Mouse (Mus musculus): Measurements from ENCODE around the gene Evi5. TPM values are rescaled to one million over a fixed set of nuclear protein-coding genes. Genes with fewer than 3 reads are reported as not detected.

Gene Evi5
- polyA plus RNA-seq, 1 experiment from 2014 or later, result 46.5 TPM

DNA sequence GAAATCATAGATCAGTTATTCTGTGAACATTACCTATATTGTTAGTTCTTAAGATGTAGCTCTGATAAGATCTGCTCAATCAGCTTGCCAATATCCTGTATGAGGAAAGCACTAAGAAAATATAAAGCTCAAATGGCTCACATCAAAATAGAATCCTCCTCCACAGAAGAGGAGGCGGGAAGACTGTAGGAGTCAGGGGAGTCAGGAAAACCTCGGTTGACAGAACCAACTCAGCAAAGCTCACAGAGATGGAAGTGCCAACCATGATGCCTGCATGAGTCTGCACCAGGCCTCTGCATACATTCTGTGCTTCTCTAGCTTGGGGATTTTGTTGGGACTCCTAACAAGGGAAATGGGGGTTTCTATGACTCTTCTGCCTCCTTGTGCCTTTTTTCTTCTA is 73.7 kb downstream of the Evi5 start:
- Histone ChIP-seq H3K27me3 (ENCODE audit: control insufficient read depth, insufficient read depth, low read depth, low read length) (no peaks in the 10 kb centered on the region), H3K4me1 (ENCODE audit: control insufficient read depth, insufficient read depth, low read length) (no peaks in the 10 kb centered on the region), H3K27ac (ENCODE audit: low read length) (no peak overlapping the region), H3K9ac (ENCODE audit: low read depth, low read length) (no peak overlapping the region), H3K36me3 (ENCODE audit: control insufficient read depth, insufficient read depth, low read length) (0 out of 2 replicates have a peak, but pooled peaks cover 4% of the 10 kb centered on the region), H3K4me3 (ENCODE audit: low read depth, low read length) (no peak overlapping the region), H3K9me3 (replicated peaks; ENCODE audit: control insufficient read depth, low read length, poor library complexity, severe bottlenecking) (no peaks in the 10 kb centered on the region), H3K4me2 (ENCODE audit: low read length) (no peak overlapping the region)
- WGBS, result 88% methylated on average over 2 of the region's 2 CpGs
- ATAC-seq, result no peak

DNA sequence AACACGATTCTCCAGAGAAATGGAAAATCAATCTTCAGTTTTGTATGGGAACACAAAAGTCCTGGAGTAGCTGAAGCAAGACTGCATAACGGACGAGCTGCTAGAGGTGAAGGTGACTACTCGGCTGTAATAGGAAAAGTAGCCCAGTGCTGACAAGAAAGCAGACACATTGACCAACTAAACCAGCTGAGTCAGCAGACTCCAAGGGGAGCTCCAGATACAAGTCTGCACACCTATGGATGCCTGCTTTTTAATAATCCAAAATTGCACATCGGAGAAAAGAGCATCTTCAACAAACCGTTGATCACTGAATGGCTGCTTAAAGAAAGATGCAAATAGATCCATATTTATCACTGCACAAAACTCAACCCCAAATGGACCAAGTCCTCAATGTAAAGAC is 76.6 kb downstream of the Evi5 start:
- Histone ChIP-seq H3K36me3 (ENCODE audit: control insufficient read depth, insufficient read depth, low read length) (peaks cover 10% of the 10 kb centered on the region; the same call in 1 of the 2 replicates), H3K9me3 (replicated peaks; ENCODE audit: control insufficient read depth, low read length, poor library complexity, severe bottlenecking) (no peaks in the 10 kb centered on the region), H3K4me2 (ENCODE audit: low read length) (no peak overlapping the region), H3K4me1 (ENCODE audit: control insufficient read depth, insufficient read depth, low read length) (no peaks in the 10 kb centered on the region), H3K27ac (ENCODE audit: low read length) (no peak overlapping the region), H3K9ac (ENCODE audit: low read depth, low read length) (no peak overlapping the region), H3K4me3 (ENCODE audit: low read depth, low read length) (no peak overlapping the region), H3K27me3 (ENCODE audit: control insufficient read depth, insufficient read depth, low read depth, low read length) (no peaks in the 10 kb centered on the region)
- no peak for ATAC-seq
- 94% methylated on average over 6 of the region's 6 CpGs for WGBS

GRCm38 (mm10) chr5:107793927-107794326 is 81.0 kb downstream of the Evi5 start:
- Histone ChIP-seq H3K4me3 (ENCODE audit: low read depth, low read length) (no peak overlapping the region), H3K4me2 (ENCODE audit: low read length) (no peak overlapping the region), H3K9me3 (replicated peaks; ENCODE audit: control insufficient read depth, low read length, poor library complexity, severe bottlenecking) (no peaks in the 10 kb centered on the region), H3K9ac (ENCODE audit: low read depth, low read length) (no peak overlapping the region), H3K27me3 (ENCODE audit: control insufficient read depth, insufficient read depth, low read depth, low read length) (no peaks in the 10 kb centered on the region), H3K4me1 (ENCODE audit: control insufficient read depth, insufficient read depth, low read length) (no peaks in the 10 kb centered on the region), H3K36me3 (ENCODE audit: control insufficient read depth, insufficient read depth, low read length) (peaks cover 10% of the 10 kb centered on the region; the same call in 1 of the 2 replicates), H3K27ac (ENCODE audit: low read length) (no peak overlapping the region)
- 28% methylated on average over 2 of the region's 2 CpGs for WGBS
- no peak for ATAC-seq

GRCm38 (mm10) chr5:107793258-107793657 is 81.6 kb downstream of the Evi5 start:
- Histone ChIP-seq H3K4me2 (ENCODE audit: low read length) (no peak overlapping the region), H3K36me3 (ENCODE audit: control insufficient read depth, insufficient read depth, low read length) (peaks cover 6% of the 10 kb centered on the region; the same call in 1 of the 2 replicates), H3K9ac (ENCODE audit: low read depth, low read length) (no peak overlapping the region), H3K9me3 (replicated peaks; ENCODE audit: control insufficient read depth, low read length, poor library complexity, severe bottlenecking) (no peaks in the 10 kb centered on the region), H3K27ac (ENCODE audit: low read length) (no peak overlapping the region), H3K4me1 (ENCODE audit: control insufficient read depth, insufficient read depth, low read length) (no peaks in the 10 kb centered on the region), H3K27me3 (ENCODE audit: control insufficient read depth, insufficient read depth, low read depth, low read length) (no peaks in the 10 kb centered on the region), H3K4me3 (ENCODE audit: low read depth, low read length) (no peak overlapping the region)
- ATAC-seq, result no peak
- 18% methylated on average over 3 of the region's 3 CpGs for WGBS

DNA sequence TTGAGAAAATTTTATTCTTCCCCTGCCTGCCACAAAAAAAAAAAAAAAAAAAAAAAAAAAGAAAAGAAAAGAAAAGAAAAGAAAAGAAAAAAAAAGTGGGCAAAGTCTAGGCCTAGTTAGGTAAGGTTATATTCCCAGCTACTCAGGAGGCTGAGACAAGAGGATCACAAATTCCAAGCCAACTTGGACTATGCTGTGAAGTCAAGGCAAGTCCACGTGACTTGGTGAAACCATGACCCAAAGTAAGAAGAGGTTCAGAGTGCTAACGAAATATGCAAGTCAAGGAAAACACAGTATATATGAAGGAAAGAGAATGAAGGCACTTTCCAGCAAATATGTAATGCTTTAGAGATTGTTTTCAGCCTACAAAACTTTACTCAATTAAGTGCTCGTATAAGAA is 82.4 kb downstream of the Evi5 start:
- WGBS, result 96% methylated on average over 3 of the region's 3 CpGs
- Histone ChIP-seq H3K4me3 (ENCODE audit: low read depth, low read length) (no peak overlapping the region), H3K9me3 (replicated peaks; ENCODE audit: control insufficient read depth, low read length, poor library complexity, severe bottlenecking) (no peaks in the 10 kb centered on the region), H3K4me2 (ENCODE audit: low read length) (no peak overlapping the region), H3K27ac (ENCODE audit: low read length) (no peak overlapping the region), H3K4me1 (ENCODE audit: control insufficient read depth, insufficient read depth, low read length) (no peaks in the 10 kb centered on the region), H3K27me3 (ENCODE audit: control insufficient read depth, insufficient read depth, low read depth, low read length) (no peaks in the 10 kb centered on the region), H3K9ac (ENCODE audit: low read depth, low read length) (no peak overlapping the region), H3K36me3 (ENCODE audit: control insufficient read depth, insufficient read depth, low read length) (peaks cover 6% of the 10 kb centered on the region; the same call in 1 of the 2 replicates)
- no peak for ATAC-seq

GRCm38 (mm10) chr5:107791966-107792365 is 82.9 kb downstream of the Evi5 start:
- H3K27ac ChIP-seq (ENCODE audit: low read length), result no peak overlapping the region
- no peak overlapping the region for H3K4me2 ChIP-seq (ENCODE audit: low read length)
- no peaks in the 10 kb centered on the region for H3K27me3 ChIP-seq (ENCODE audit: control insufficient read depth, insufficient read depth, low read depth, low read length)
- no peak for ATAC-seq
- no peaks in the 10 kb centered on the region for H3K9me3 ChIP-seq (replicated peaks; ENCODE audit: control insufficient read depth, low read length, poor library complexity, severe bottlenecking)
- H3K4me3 ChIP-seq (ENCODE audit: low read depth, low read length), result no peak overlapping the region
- H3K4me1 ChIP-seq (ENCODE audit: control insufficient read depth, insufficient read depth, low read length), result no peaks in the 10 kb centered on the region
- 92% methylated on average over 2 of the region's 2 CpGs for WGBS
- H3K36me3 ChIP-seq (ENCODE audit: control insufficient read depth, insufficient read depth, low read length), result peaks cover 6% of the 10 kb centered on the region; the same call in 1 of the 2 replicates
- no peak overlapping the region for H3K9ac ChIP-seq (ENCODE audit: low read depth, low read length)

DNA sequence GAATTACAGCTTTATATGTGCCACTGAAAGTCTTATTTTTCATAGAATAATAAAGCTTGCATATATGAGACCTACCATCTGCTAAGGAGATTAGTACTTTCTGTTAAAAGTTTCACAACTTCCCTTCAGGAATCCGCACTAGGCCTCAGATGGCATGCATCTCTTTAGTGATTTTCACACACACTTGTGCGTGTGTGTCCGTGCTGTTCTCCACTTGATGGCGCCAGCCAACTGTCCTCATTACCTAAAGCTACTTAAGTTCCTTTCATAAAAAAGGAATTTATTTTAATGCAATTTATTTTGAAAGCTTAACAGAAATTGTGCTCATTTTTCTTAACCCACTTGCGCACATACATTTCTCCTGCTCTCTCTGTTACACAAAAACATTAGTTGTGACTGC is 85.4 kb downstream of the Evi5 start:
- WGBS, result 72% methylated on average over 5 of the region's 5 CpGs

GRCm38 (mm10) chr5:107787682-107788443 is 87.0 kb downstream of the Evi5 start:
- H3K9me3 ChIP-seq (replicated peaks; ENCODE audit: control insufficient read depth, low read length, poor library complexity, severe bottlenecking), result no peaks in the 10 kb centered on the region
- H3K36me3 ChIP-seq (ENCODE audit: control insufficient read depth, insufficient read depth, low read length), result no peaks in the 10 kb centered on the region
- H3K4me1 ChIP-seq (ENCODE audit: control insufficient read depth, insufficient read depth, low read length), result no peaks in the 10 kb centered on the region
- ATAC-seq, result no peak
- no peak overlapping the region for H3K4me2 ChIP-seq (ENCODE audit: low read length)
- no peaks in the 10 kb centered on the region for H3K27me3 ChIP-seq (ENCODE audit: control insufficient read depth, insufficient read depth, low read depth, low read length)
- no peak overlapping the region for H3K9ac ChIP-seq (ENCODE audit: low read depth, low read length)
- no peak overlapping the region for H3K4me3 ChIP-seq (ENCODE audit: low read depth, low read length)
- 90% methylated on average over 6 of the region's 7 CpGs for WGBS
- no peak overlapping the region for H3K27ac ChIP-seq (ENCODE audit: low read length)

More for the DNA sequence above, 85.4 kb downstream of the Evi5 start:
- H3K4me3 ChIP-seq (ENCODE audit: low read depth, low read length), result no peak overlapping the region
- H3K27ac ChIP-seq (ENCODE audit: low read length), result no peak overlapping the region
- no peaks in the 10 kb centered on the region for H3K36me3 ChIP-seq (ENCODE audit: control insufficient read depth, insufficient read depth, low read length)
- ATAC-seq, result no peak
- no peaks in the 10 kb centered on the region for H3K4me1 ChIP-seq (ENCODE audit: control insufficient read depth, insufficient read depth, low read length)
- no peaks in the 10 kb centered on the region for H3K9me3 ChIP-seq (replicated peaks; ENCODE audit: control insufficient read depth, low read length, poor library complexity, severe bottlenecking)
- no peaks in the 10 kb centered on the region for H3K27me3 ChIP-seq (ENCODE audit: control insufficient read depth, insufficient read depth, low read depth, low read length)
- H3K9ac ChIP-seq (ENCODE audit: low read depth, low read length), result no peak overlapping the region
- no peak overlapping the region for H3K4me2 ChIP-seq (ENCODE audit: low read length)

- Histone ChIP-seq H3K9me3 (replicated peaks; ENCODE audit: control insufficient read depth, low read length, poor library complexity, severe bottlenecking) (no peaks in the 10 kb centered on the region), H3K27me3 (ENCODE audit: control insufficient read depth, insufficient read depth, low read depth, low read length) (no peaks in the 10 kb centered on the region), H3K36me3 (ENCODE audit: control insufficient read depth, insufficient read depth, low read length) (no peaks in the 10 kb centered on the region), H3K9ac (ENCODE audit: low read depth, low read length) (no peak overlapping the region), H3K4me2 (ENCODE audit: low read length) (no peak overlapping the region), H3K4me1 (ENCODE audit: control insufficient read depth, insufficient read depth, low read length) (no peaks in the 10 kb centered on the region), H3K27ac (ENCODE audit: low read length) (no peak overlapping the region), H3K4me3 (ENCODE audit: low read depth, low read length) (no peak overlapping the region)
- WGBS, result 95% methylated on average over 1 of the region's 1 CpGs
- ATAC-seq, result no peak
Measured at GRCm38 (mm10) chr5:107782360-107782759, 92.5 kb downstream of the Evi5 start.
